ENCODE assay signal across 14 mouse cellular contexts in the genomic region with DNA sequence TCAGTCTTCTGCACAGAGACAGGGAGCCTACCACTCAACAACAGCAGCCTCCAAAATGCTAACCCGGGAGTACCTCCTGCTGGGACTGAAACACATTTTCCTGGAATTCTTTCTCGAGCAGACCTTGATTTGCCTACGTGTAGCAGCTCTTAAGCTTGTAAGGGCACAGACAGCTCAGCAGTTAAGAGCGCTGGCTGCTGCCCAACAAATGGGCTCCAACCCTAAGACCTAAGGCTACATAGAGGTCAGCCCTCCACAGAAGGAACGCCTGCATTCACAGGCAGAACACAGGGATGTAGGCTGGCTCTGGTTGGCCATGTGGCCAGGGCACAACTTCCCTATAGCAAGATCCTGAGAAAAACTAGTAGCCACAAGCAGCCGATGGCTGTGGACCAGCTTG. TPM values are rescaled to one million over a fixed set of nuclear protein-coding genes. Genes with fewer than 3 reads are reported as not detected.
DNase-seq lines count a peak whose midpoint lies in the region; ATAC-seq and TF ChIP-seq lines count a peak whose summit lies in the region.
"Had no signal": no experiment of that assay in that cellular context is flagged by ENCODE, and none has a peak within 500 bp of the region (broad histone marks: within the 10 kb centered on the region; RNA-seq: fewer than 3 reads in every experiment).

No protein-coding gene starts in this region.

- H3K27me3 ChIP-seq in heart, embryonic 10.5 days (ENCODE audit: insufficient read depth, poor library complexity, severe bottlenecking), result peaks cover 6% of the 10 kb centered on the region; the same call in 1 of the 2 replicates
- no peaks in the 10 kb centered on the region for H3K27me3 ChIP-seq in kidney, embryonic 14.5 days (ENCODE audit: control insufficient read depth, insufficient read depth, low read length)
- no peaks in the 10 kb centered on the region for H3K27me3 ChIP-seq in stomach, embryonic 14.5 days (ENCODE audit: control insufficient read depth, insufficient read depth, low read length)
- H3K27me3 ChIP-seq in stomach, postnatal 0 days (ENCODE audit: control insufficient read depth, insufficient read depth, low read length), result no peaks in the 10 kb centered on the region
- H3K27me3 ChIP-seq: limb, embryonic 15.5 days had no signal

- peaks cover 11% of the 10 kb centered on the region; the same call in 1 of the 2 replicates for H3K36me3 ChIP-seq in heart, embryonic 10.5 days
- H3K36me3 ChIP-seq in kidney, embryonic 14.5 days (ENCODE audit: control insufficient read depth, insufficient read depth, low read length), result peaks cover 9% of the 10 kb centered on the region; the same call in 1 of the 2 replicates
- no peaks in the 10 kb centered on the region; the same call in 1 of the 2 replicates for H3K36me3 ChIP-seq in stomach, embryonic 14.5 days (ENCODE audit: control insufficient read depth, insufficient read depth, low read length)
- H3K36me3 ChIP-seq in stomach, postnatal 0 days (ENCODE audit: control insufficient read depth, insufficient read depth, low read length), result no peaks in the 10 kb centered on the region

- no peak for TF ChIP-seq EP300 in stomach, postnatal 0 days (optimal IDR thresholded peaks at IDR 0.05)

- H3K4me3 ChIP-seq in heart, embryonic 10.5 days, result no peak overlapping the region
- H3K4me3 ChIP-seq in kidney, embryonic 14.5 days (ENCODE audit: low read length), result no peak overlapping the region
- H3K4me3 ChIP-seq in stomach, embryonic 14.5 days (ENCODE audit: low read depth, low read length), result no peak overlapping the region
- no peak overlapping the region for H3K4me3 ChIP-seq in stomach, postnatal 0 days (ENCODE audit: low read depth, low read length)
- H3K4me3 ChIP-seq: limb, embryonic 15.5 days; myocyte had no signal

- WGBS in heart, embryonic 10.5 days, result 58% methylated on average over 6 of the region's 6 CpGs
- 70% methylated on average over 6 of the region's 6 CpGs for WGBS in kidney, embryonic 14.5 days
- 65% methylated on average over 6 of the region's 6 CpGs for WGBS in stomach, embryonic 14.5 days
- WGBS in stomach, postnatal 0 days, result 64% methylated on average over 6 of the region's 6 CpGs

- ATAC-seq in kidney, embryonic 14.5 days (ENCODE audit: low FRiP score, low TSS enrichment), result no peak
- no peak for ATAC-seq in stomach, embryonic 14.5 days (ENCODE audit: insufficient number of reproducible peaks, insufficient read depth, low FRiP score, low read depth)
- ATAC-seq in stomach, postnatal 0 days (ENCODE audit: low FRiP score, low TSS enrichment), result no peak
- ATAC-seq in megakaryocyte, adult 5-6 weeks (ENCODE audit: poor library complexity, severe bottlenecking), result no peak
- ATAC-seq: liver, postnatal 0 days had no signal

- DNase-seq in heart, embryonic 10.5 days (ENCODE audit: low spot score), result no peak
- DNase-seq in heart, postnatal 25 days (ENCODE audit: low spot score), result no peak
- no peak for DNase-seq in kidney, adult 11 months
- no peak for DNase-seq in stomach, postnatal 0 days (ENCODE audit: low spot score)
- no peak for DNase-seq in cerebellum, adult 11 months
- DNase-seq: adrenal gland, postnatal 36 days; cerebellum, postnatal 10 days; liver, postnatal 0 days; thymus, postnatal 4 days had no signal

- intact Hi-C loops in heart, postnatal 25 days (cut with DNase I), result no loop called here

- peaks cover 44% of the 10 kb centered on the region for H3K4me1 ChIP-seq in heart, embryonic 10.5 days
- H3K4me1 ChIP-seq in kidney, embryonic 14.5 days (ENCODE audit: control insufficient read depth, insufficient read depth, low read length), result 0 out of 2 replicates have a peak, but pooled peaks cover 8% of the 10 kb centered on the region
- peaks cover 31% of the 10 kb centered on the region for H3K4me1 ChIP-seq in stomach, embryonic 14.5 days (ENCODE audit: control insufficient read depth, insufficient read depth, low read length)
- peaks cover 11% of the 10 kb centered on the region for H3K4me1 ChIP-seq in stomach, postnatal 0 days (replicated peaks; ENCODE audit: control insufficient read depth, insufficient read depth)

- no peak overlapping the region for H3K4me2 ChIP-seq in kidney, embryonic 14.5 days (replicated peaks; ENCODE audit: low read depth, low read length)
- no peak overlapping the region for H3K4me2 ChIP-seq in stomach, embryonic 14.5 days (replicated peaks; ENCODE audit: low read depth, low read length)
- H3K4me2 ChIP-seq in stomach, postnatal 0 days (replicated peaks; ENCODE audit: low read depth), result no peak overlapping the region
- H3K4me2 ChIP-seq: limb, embryonic 15.5 days had no signal

- TF ChIP-seq CTCF in stomach, postnatal 0 days (IDR thresholded peaks at IDR 0.05; ENCODE audit: low read depth), result no peak

- no peak overlapping the region for H3K9ac ChIP-seq in kidney, embryonic 14.5 days (ENCODE audit: low read depth, low read length)
- H3K9ac ChIP-seq in stomach, embryonic 14.5 days (replicated peaks; ENCODE audit: low read depth, low read length), result no peak overlapping the region
- no peak overlapping the region for H3K9ac ChIP-seq in stomach, postnatal 0 days (ENCODE audit: low read length)
- H3K9ac ChIP-seq: limb, embryonic 15.5 days; liver, postnatal 0 days had no signal

- peak overlapping the region; percentile 67; the same call in 1 of the 2 replicates for H3K27ac ChIP-seq in heart, embryonic 10.5 days
- H3K27ac ChIP-seq in kidney, embryonic 14.5 days (ENCODE audit: low read depth, low read length), result peak overlapping the region; percentile 74; the same call in 1 of the 2 replicates
- peak overlapping the region; percentile 58; the same call in 1 of the 2 replicates for H3K27ac ChIP-seq in stomach, embryonic 14.5 days (ENCODE audit: low read length)
- H3K27ac ChIP-seq in stomach, postnatal 0 days (replicated peaks), result no peak overlapping the region

- H3K9me3 ChIP-seq in heart, embryonic 10.5 days, result no peaks in the 10 kb centered on the region
- no peaks in the 10 kb centered on the region for H3K9me3 ChIP-seq in kidney, embryonic 14.5 days (ENCODE audit: control insufficient read depth, low read length)
- H3K9me3 ChIP-seq in stomach, embryonic 14.5 days (ENCODE audit: control insufficient read depth, low read depth, low read length), result no peaks in the 10 kb centered on the region
- H3K9me3 ChIP-seq in stomach, postnatal 0 days (ENCODE audit: control insufficient read depth, low read length), result no peaks in the 10 kb centered on the region
- H3K9me3 ChIP-seq: limb, embryonic 15.5 days had no signal

RNA-seq across cellular contexts. Expression of a gene that starts 4.6 kb away (rescaled TPM):
- 14.0 and 29.3 TPM in 2 replicates for polyA plus RNA-seq in heart, embryonic 10.5 days (2016; fragmentation: Nextera tagmentation; extraction: Ambion mirVana)
- total RNA-seq in heart, postnatal 25 days (2021), result under 1 TPM; 0.44 to 0.59 TPM
- 36.1 and 37.0 TPM in 2 replicates for polyA plus RNA-seq in kidney, embryonic 14.5 days (2014; fragmentation: Nextera tagmentation; extraction: Ambion mirVana)
- 18.7 and 21.0 TPM in 2 replicates for polyA plus RNA-seq in stomach, embryonic 14.5 days (2014; fragmentation: Nextera tagmentation; extraction: Ambion mirVana)
- 2.7 and 3.3 TPM in 2 replicates for polyA plus RNA-seq in stomach, postnatal 0 days (2015; fragmentation: Nextera tagmentation; extraction: Ambion mirVana)
- 0.18 TPM in 1 of 2 replicates, not detected in the other for total RNA-seq in megakaryocyte, adult 5-6 weeks (2015)
- total RNA-seq in megakaryocyte, adult 5-6 weeks (2017), result 0.12 and 0.55 TPM in 2 replicates
- polyA plus RNA-seq: myocyte had no signal

RNA-seq across cellular contexts. Expression of a gene that starts 31.9 kb away (rescaled TPM):
- polyA plus RNA-seq in heart, embryonic 10.5 days (2016; fragmentation: Nextera tagmentation; extraction: Ambion mirVana), result 2.7 and 4.1 TPM in 2 replicates
- not detected for total RNA-seq in heart, postnatal 25 days (2021)
- 1.7 and 2.6 TPM in 2 replicates for polyA plus RNA-seq in kidney, embryonic 14.5 days (2014; fragmentation: Nextera tagmentation; extraction: Ambion mirVana)
- polyA plus RNA-seq in stomach, embryonic 14.5 days (2014; fragmentation: Nextera tagmentation; extraction: Ambion mirVana), result 3.1 TPM in 1 of 2 replicates, not detected in the other
- 2.5 and 3.0 TPM in 2 replicates for polyA plus RNA-seq in stomach, postnatal 0 days (2015; fragmentation: Nextera tagmentation; extraction: Ambion mirVana)
- total RNA-seq in megakaryocyte, adult 5-6 weeks (2015), result 2.3 and 3.7 TPM in 2 replicates
- total RNA-seq in megakaryocyte, adult 5-6 weeks (2017), result not detected in 2 replicates
- polyA plus RNA-seq: myocyte had no signal

RNA-seq across cellular contexts. Expression of a gene that starts 40.6 kb away (rescaled TPM):
- polyA plus RNA-seq in heart, embryonic 10.5 days (2016; fragmentation: Nextera tagmentation; extraction: Ambion mirVana), result 27.1 and 27.4 TPM in 2 replicates
- 10 to 100 TPM; 30.0 to 33.6 TPM for total RNA-seq in heart, postnatal 25 days (2021)
- polyA plus RNA-seq in kidney, embryonic 14.5 days (2014; fragmentation: Nextera tagmentation; extraction: Ambion mirVana), result 33.9 and 45.0 TPM in 2 replicates
- polyA plus RNA-seq in stomach, embryonic 14.5 days (2014; fragmentation: Nextera tagmentation; extraction: Ambion mirVana), result 33.5 and 36.0 TPM in 2 replicates
- 18.5 and 20.4 TPM in 2 replicates for polyA plus RNA-seq in stomach, postnatal 0 days (2015; fragmentation: Nextera tagmentation; extraction: Ambion mirVana)
- total RNA-seq in megakaryocyte, adult 5-6 weeks (2015), result 38.3 and 39.9 TPM in 2 replicates
- 61.5 and 67.3 TPM in 2 replicates for total RNA-seq in megakaryocyte, adult 5-6 weeks (2017)
